Mouse (Mus musculus) MEL (cell line): Measurements from ENCODE around the gene Rala. TPM values are rescaled to one million over a fixed set of nuclear protein-coding genes. Genes with fewer than 3 reads are reported as not detected.

Experiments
- DNase-seq: peaks from one replicate; pipeline ENCODE4 v3.0.0; 2011; ENCODE audit warnings: low read depth, low spot score
- H3K27ac ChIP-seq: 2 replicates; pipeline ENCODE4 v1.5.1; 2012; ENCODE audit warnings: low read depth, mild to moderate bottlenecking, control low read depth, low read length, moderate library complexity; ENCODE audit not compliant: control insufficient read depth
- H3K27me3 ChIP-seq, 2 experiments: fragments of 150-350 bp in 1 of 2; sonication (generic) in 1 of 2; 2 replicates each; pipeline ENCODE4 v1.6.1; 2012; ENCODE audit warnings: low read length in 2 of 2, mild to moderate bottlenecking in 2 of 2, improper control_type of control experiment in 1 of 2, moderate library complexity in 1 of 2; ENCODE audit not compliant: insufficient read depth in 2 of 2, control insufficient read depth in 1 of 2
- H3K36me3 ChIP-seq, 2 experiments: 2 replicates each; pipeline ENCODE4 v1.6.1; 2012 to 2014; ENCODE audit warnings: low read length in 2 of 2, improper control_type of control experiment in 1 of 2, inconsistent platforms in 1 of 2, mild to moderate bottlenecking in 1 of 2; ENCODE audit not compliant: insufficient read depth in 2 of 2, control insufficient read depth in 1 of 2
- H3K4me1 ChIP-seq, 2 experiments: fragments of 150-350 bp in 1 of 2; sonication (generic) in 1 of 2; 2 replicates each; pipeline ENCODE4 v1.6.1; 2012; ENCODE audit warnings: low read length in 2 of 2, improper control_type of control experiment in 1 of 2, mild to moderate bottlenecking in 1 of 2; ENCODE audit not compliant: insufficient read depth in 2 of 2, control insufficient read depth in 1 of 2
- H3K4me3 ChIP-seq, 2 experiments: fragments of 150-350 bp in 1 of 2; sonication (generic) in 1 of 2; 2 replicates each; pipeline ENCODE4 v1.5.1; 2012; ENCODE audit warnings: low read depth in 2 of 2, low read length in 2 of 2, mild to moderate bottlenecking in 2 of 2, moderate library complexity in 2 of 2, control low read depth in 1 of 2, improper control_type of control experiment in 1 of 2; ENCODE audit not compliant: control insufficient read depth in 1 of 2, insufficient read depth in 1 of 2
- H3K79me2 ChIP-seq: 2 replicates; pipeline ENCODE4 v1.6.1; 2012; ENCODE audit warnings: mild to moderate bottlenecking, low read length, moderate library complexity; ENCODE audit not compliant: control insufficient read depth, poor library complexity, insufficient read depth
- H3K9ac ChIP-seq: 2 replicates; pipeline ENCODE4 v1.6.1; 2012; ENCODE audit warnings: low read depth, mild to moderate bottlenecking, control low read depth, low read length, moderate library complexity; ENCODE audit not compliant: control insufficient read depth, poor library complexity, severe bottlenecking
- H3K9me3 ChIP-seq: fragments of 150-350 bp; sonication (generic); replicated peaks from 2 replicates; pipeline ENCODE4 v1.6.1; 2012; ENCODE audit warnings: mild to moderate bottlenecking, low read length, improper control_type of control experiment, moderate library complexity; ENCODE audit not compliant: insufficient read depth
- BHLHE40 ChIP-seq: IDR thresholded peaks from 2 replicates; pipeline ENCODE4 v1.6.1; 2012; ENCODE audit warnings: low read depth, mild to moderate bottlenecking, inconsistent platforms, low read length, improper control_type of control experiment, borderline replicate concordance
- CHD1 ChIP-seq: IDR thresholded peaks from 2 replicates; pipeline ENCODE4 v1.6.1; 2012; ENCODE audit warnings: low read depth, mild to moderate bottlenecking, inconsistent platforms, low read length, improper control_type of control experiment
- CHD2 ChIP-seq: IDR thresholded peaks from 2 replicates; pipeline ENCODE4 v1.6.1; 2011; ENCODE audit warnings: low read length, improper control_type of control experiment
- CTCF ChIP-seq, 3 experiments: IDR thresholded peaks in 2 of 3; conservative IDR thresholded peaks in 1 of 3; 2 replicates each; pipeline ENCODE4 v1.5.1; 2011 to 2012; ENCODE audit warnings: low read length in 3 of 3, low read depth in 2 of 3, mild to moderate bottlenecking in 2 of 3, improper control_type of control experiment in 1 of 3, inconsistent platforms in 1 of 3, mixed read lengths in 1 of 3, moderate library complexity in 1 of 3; ENCODE audit not compliant: control insufficient read depth in 1 of 3, insufficient read depth in 1 of 3, poor library complexity in 1 of 3, severe bottlenecking in 1 of 3
- EP300 ChIP-seq, 2 experiments: IDR thresholded peaks; 2 replicates each; pipeline ENCODE4 v1.6.1; 2011; ENCODE audit warnings: improper control_type of control experiment in 2 of 2, low read length in 2 of 2, low read depth in 1 of 2, mild to moderate bottlenecking in 1 of 2
- ETS1 ChIP-seq: IDR thresholded peaks from 2 replicates; pipeline ENCODE4 v1.6.1; 2012; ENCODE audit warnings: low read depth, mild to moderate bottlenecking, inconsistent platforms, low read length, improper control_type of control experiment, moderate library complexity
- GABPA ChIP-seq: IDR thresholded peaks from 2 replicates; pipeline ENCODE4 v1.6.1; 2012; ENCODE audit warnings: low read depth, mild to moderate bottlenecking, inconsistent platforms, low read length, improper control_type of control experiment, moderate library complexity
- GATA1 ChIP-seq: IDR thresholded peaks from 2 replicates; pipeline ENCODE4 v1.6.1; 2011; ENCODE audit warnings: low read depth, low read length, improper control_type of control experiment
- HCFC1 ChIP-seq: IDR thresholded peaks from 2 replicates; pipeline ENCODE4 v1.6.1; 2012; ENCODE audit warnings: low read depth, mild to moderate bottlenecking, inconsistent platforms, low read length, improper control_type of control experiment, moderate library complexity
- JUND ChIP-seq: IDR thresholded peaks from 2 replicates; pipeline ENCODE4 v1.6.1; 2011; ENCODE audit warnings: low read depth, mild to moderate bottlenecking, improper control_type of control experiment, low read length
- KAT2A ChIP-seq: conservative IDR thresholded peaks from 2 replicates; pipeline ENCODE4 v1.6.1; 2012; ENCODE audit warnings: low read depth, low read length, improper control_type of control experiment, inconsistent platforms
- MAX ChIP-seq: IDR thresholded peaks from 2 replicates; pipeline ENCODE4 v1.6.1; 2011; ENCODE audit warnings: low read length, improper control_type of control experiment
- MAZ ChIP-seq: IDR thresholded peaks from 2 replicates; pipeline ENCODE4 v1.6.1; 2012; ENCODE audit warnings: low read depth, mild to moderate bottlenecking, inconsistent platforms, low read length, improper control_type of control experiment
- MYB ChIP-seq: IDR thresholded peaks from 2 replicates; pipeline ENCODE4 v1.6.1; 2011; ENCODE audit warnings: mild to moderate bottlenecking, low read depth, low read length, improper control_type of control experiment
- MYC ChIP-seq: IDR thresholded peaks from 2 replicates; pipeline ENCODE4 v1.6.1; 2011; ENCODE audit warnings: low read depth, mild to moderate bottlenecking, low read length, improper control_type of control experiment, moderate library complexity
- NELFE ChIP-seq: IDR thresholded peaks from 2 replicates; pipeline ENCODE4 v1.6.1; 2011; ENCODE audit warnings: low read depth, low read length, improper control_type of control experiment
- POLR2A ChIP-seq, 2 experiments: IDR thresholded peaks; 2 replicates each; pipeline ENCODE4 v1.6.1; 2011 to 2012; ENCODE audit warnings: low read length in 2 of 2, mild to moderate bottlenecking in 2 of 2, control low read depth in 1 of 2, improper control_type of control experiment in 1 of 2, low read depth in 1 of 2, moderate library complexity in 1 of 2; ENCODE audit not compliant: control insufficient read depth in 1 of 2, insufficient read depth in 1 of 2, poor library complexity in 1 of 2
- POLR2AphosphoS2 ChIP-seq: IDR thresholded peaks from 2 replicates; pipeline ENCODE4 v1.6.1; 2011; ENCODE audit warnings: low read length, improper control_type of control experiment
- RCOR1 ChIP-seq: IDR thresholded peaks from 2 replicates; pipeline ENCODE4 v1.6.1; 2012; ENCODE audit warnings: low read depth, mild to moderate bottlenecking, inconsistent platforms, low read length, improper control_type of control experiment
- SIN3A ChIP-seq: IDR thresholded peaks from 2 replicates; pipeline ENCODE4 v1.6.1; 2012; ENCODE audit warnings: low read length, improper control_type of control experiment, inconsistent platforms
- TAL1 ChIP-seq: IDR thresholded peaks from 2 replicates; pipeline ENCODE4 v1.6.1; 2012; ENCODE audit warnings: mild to moderate bottlenecking, inconsistent platforms, low read length, moderate library complexity, mixed read lengths
- USF1 ChIP-seq: IDR thresholded peaks from 2 replicates; pipeline ENCODE4 v1.6.1; 2014; ENCODE audit warnings: low read depth, mild to moderate bottlenecking, inconsistent platforms, low read length, improper control_type of control experiment, moderate library complexity
- USF2 ChIP-seq, 2 experiments: IDR thresholded peaks; 2 replicates each; pipeline ENCODE4 v1.6.1; 2011 to 2012; ENCODE audit warnings: improper control_type of control experiment in 2 of 2, low read length in 2 of 2, borderline replicate concordance in 1 of 2, inconsistent platforms in 1 of 2, low read depth in 1 of 2, mild to moderate bottlenecking in 1 of 2; ENCODE audit not compliant: insufficient read depth in 1 of 2
- ZC3H11A ChIP-seq: IDR thresholded peaks from 2 replicates; pipeline ENCODE4 v1.6.1; 2012; ENCODE audit warnings: low read depth, mild to moderate bottlenecking, inconsistent platforms, low read length, improper control_type of control experiment
- ZKSCAN1 ChIP-seq: IDR thresholded peaks from 2 replicates; pipeline ENCODE4 v1.6.1; 2012; ENCODE audit warnings: low read depth, mild to moderate bottlenecking, inconsistent platforms, low read length, improper control_type of control experiment, moderate library complexity
- ZMIZ1 ChIP-seq: IDR thresholded peaks from 2 replicates; pipeline ENCODE4 v1.6.1; 2012; ENCODE audit warnings: low read depth, mild to moderate bottlenecking, inconsistent platforms, low read length, improper control_type of control experiment, moderate library complexity
- polyA plus RNA-seq, 2 experiments: library from polyadenylated mRNA; stranded (reverse) in 1 of 2; unstranded in 1 of 2; fragments of >175 nt in 1 of 2; fragments of >200 nt in 1 of 2; gene quantifications; 2 replicates each; pipeline versions ENCODE4 v1.2.1 to v1.2.4; 2012; ENCODE audit warnings: low replicate concordance in 2 of 2, low read depth in 1 of 2; ENCODE audit not compliant: insufficient read length in 2 of 2, insufficient read depth in 1 of 2, missing spikeins in 1 of 2
- total RNA-seq: library from RNA; depleted of rRNA; stranded (reverse); fragments of 300-350 nt; gene quantifications from 2 replicates; pipeline ENCODE4 v1.2.3, GENCODE M21; 2012

Gene Rala
- total and polyA plus RNA-seq, 3 experiments: 12.9 to 30.7 TPM; not detected in 1

DNA sequence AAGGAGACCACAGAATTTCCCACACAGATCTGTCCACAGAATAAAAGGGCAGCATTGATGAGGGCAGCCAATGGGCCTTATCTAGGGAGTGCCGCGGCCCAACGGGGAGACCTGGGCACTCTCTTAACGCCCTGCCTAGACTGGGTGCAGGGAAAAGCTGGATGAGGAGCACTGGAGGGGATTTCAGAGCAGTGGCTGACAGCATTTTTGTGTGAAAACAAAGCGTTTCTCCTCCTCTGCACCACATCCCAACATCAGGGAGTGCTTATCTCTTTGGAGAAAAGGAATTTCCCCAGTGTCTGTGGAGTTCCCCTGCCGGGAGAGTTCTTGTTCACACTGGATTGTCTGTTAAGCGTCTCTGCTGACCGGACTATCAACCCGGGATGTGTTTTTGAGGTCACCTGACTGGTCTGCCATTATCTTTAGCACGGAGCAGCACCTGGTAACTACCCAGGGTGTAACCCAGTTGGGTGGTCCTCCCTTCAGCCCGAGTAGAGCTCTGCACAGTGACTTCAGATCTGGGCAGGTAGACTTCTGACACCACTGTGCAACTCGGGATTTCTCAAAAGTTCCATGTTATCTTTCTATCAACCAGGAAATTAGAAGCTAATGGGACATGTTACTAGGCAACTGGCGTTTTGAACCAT is 88.4 kb downstream of the Rala start:
- no peak for DNase-seq
- no peak for TF ChIP-seq MYB
- TF ChIP-seq CTCF (IDR thresholded peaks at IDR 0.05 in 2 of 3, conservative IDR thresholded peaks at IDR 0.05 in 1 of 3; ENCODE audit: control insufficient read depth in 1 of 3, insufficient read depth in 1 of 3, low read depth in 2 of 3, low read length in 3 of 3, poor library complexity in 1 of 3, severe bottlenecking in 1 of 3): no peak
- TF ChIP-seq CHD2: no peak
- no peak for TF ChIP-seq GATA1
- no peak for TF ChIP-seq SIN3A
- no peak for TF ChIP-seq TAL1
- TF ChIP-seq GABPA: no peak
- TF ChIP-seq BHLHE40: no peak
- TF ChIP-seq ZKSCAN1: no peak
- no peak for TF ChIP-seq POLR2A (IDR thresholded peaks at IDR 0.05; ENCODE audit: control insufficient read depth in 1 of 2, insufficient read depth in 1 of 2, low read depth in 1 of 2, low read length in 2 of 2, poor library complexity in 1 of 2)
- TF ChIP-seq POLR2AphosphoS2: no peak
- no peak for TF ChIP-seq KAT2A
- TF ChIP-seq MYC: no peak
- no peak for TF ChIP-seq ZMIZ1
- no peak for TF ChIP-seq MAX
- TF ChIP-seq RCOR1: no peak
- TF ChIP-seq USF2 (IDR thresholded peaks at IDR 0.05; ENCODE audit: borderline replicate concordance in 1 of 2, insufficient read depth in 1 of 2, low read depth in 1 of 2, low read length in 2 of 2): no peak
- no peak for TF ChIP-seq MAZ
- no peaks in the 10 kb centered on the region for H3K9me3 ChIP-seq
- H3K36me3 ChIP-seq: no peaks in the 10 kb centered on the region
- no peaks in the 10 kb centered on the region for H3K79me2 ChIP-seq
- no peak overlapping the region for H3K9ac ChIP-seq
- no peak overlapping the region for H3K27ac ChIP-seq
- no peaks in the 10 kb centered on the region; a peak in 1 of 4 replicates for H3K27me3 ChIP-seq
- H3K4me3 ChIP-seq: no peak overlapping the region
- H3K4me1 ChIP-seq: no peaks in the 10 kb centered on the region

DNA sequence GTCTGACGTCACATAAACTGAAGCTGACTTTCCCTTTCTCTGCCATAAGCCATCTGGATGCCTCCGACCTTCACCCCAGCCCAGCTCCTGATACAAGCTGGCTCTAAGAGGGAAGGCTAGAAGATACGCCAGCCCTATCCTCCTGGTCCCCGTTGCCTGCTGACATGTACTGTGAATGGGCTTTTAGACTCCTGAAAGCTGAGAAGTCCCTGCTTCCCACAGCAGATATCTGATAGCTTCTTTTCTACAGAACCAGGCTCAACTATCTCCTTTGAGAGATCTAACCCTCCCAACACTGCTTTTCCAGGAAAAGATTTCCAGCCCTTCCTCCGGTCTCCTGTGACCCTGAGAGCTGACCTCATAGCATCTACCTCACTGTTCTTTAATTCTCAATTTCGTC is 89.3 kb downstream of the Rala start:
- no peaks in the 10 kb centered on the region for H3K4me1 ChIP-seq
- no peaks in the 10 kb centered on the region; a peak in 1 of 4 replicates for H3K27me3 ChIP-seq
- no peaks in the 10 kb centered on the region for H3K9me3 ChIP-seq
- TF ChIP-seq NELFE (no peak), POLR2A (IDR thresholded peaks at IDR 0.05; ENCODE audit: control insufficient read depth in 1 of 2, insufficient read depth in 1 of 2, low read depth in 1 of 2, low read length in 2 of 2, poor library complexity in 1 of 2) (no peak), MAZ (no peak), KAT2A (no peak), TAL1 (no peak), USF1 (no peak), CHD1 (no peak), USF2 (IDR thresholded peaks at IDR 0.05; ENCODE audit: borderline replicate concordance in 1 of 2, insufficient read depth in 1 of 2, low read depth in 1 of 2, low read length in 2 of 2) (no peak), EP300 (IDR thresholded peaks at IDR 0.05; ENCODE audit: low read depth in 1 of 2, low read length in 2 of 2) (no peak), GATA1 (no peak), ZC3H11A (no peak), ETS1 (no peak), JUND (no peak), HCFC1 (no peak), GABPA (no peak)
- DNase-seq: no peak
- no peaks in the 10 kb centered on the region for H3K36me3 ChIP-seq
- H3K79me2 ChIP-seq: no peaks in the 10 kb centered on the region
- H3K4me3 ChIP-seq: no peak overlapping the region
- no peak overlapping the region for H3K27ac ChIP-seq
- H3K9ac ChIP-seq: no peak overlapping the region
